Mouse (Mus musculus): ENCODE results near the gene Acyp1. TPM values are rescaled to one million over a fixed set of nuclear protein-coding genes. Genes with fewer than 3 reads are reported as not detected.
A peak's percentile ranks its signal among the peaks of the same experiment; 100 is the strongest.

Gene Acyp1
- polyA plus RNA-seq, 1 experiment from 2014 or later = 66.3 TPM

DNA sequence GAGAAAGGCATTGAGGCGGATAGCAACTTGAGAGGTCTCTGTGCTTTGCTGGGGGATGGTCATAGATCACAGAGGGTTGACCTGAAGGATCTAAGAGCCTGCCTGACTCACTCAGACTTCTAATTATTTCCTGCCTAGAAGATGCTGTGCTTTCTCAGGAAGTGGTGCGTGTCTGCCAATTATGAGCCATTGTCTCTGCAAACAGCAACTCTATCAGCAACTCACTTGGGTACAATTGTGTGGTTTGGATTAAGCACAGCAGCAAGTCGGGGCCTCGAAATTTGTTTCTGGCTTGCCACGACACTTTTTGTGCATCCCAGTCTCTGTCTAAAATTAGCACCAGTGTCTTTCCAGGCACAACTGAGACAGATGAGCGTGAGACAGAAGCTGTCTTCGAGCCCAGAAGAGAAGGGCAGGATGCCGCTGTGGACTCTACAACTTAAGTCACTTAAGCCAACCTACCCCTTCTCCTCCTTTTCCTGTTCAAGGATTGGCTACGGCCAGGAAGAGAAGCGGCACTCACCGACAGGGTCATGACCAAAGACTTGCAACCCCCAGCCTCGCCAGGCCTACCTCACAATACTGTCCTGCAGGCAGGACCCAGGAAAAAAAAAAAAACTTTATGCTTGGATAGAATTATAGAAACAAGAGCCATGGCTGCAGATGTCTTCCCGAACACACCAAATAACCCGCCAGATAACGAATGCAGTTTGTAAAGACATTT lies 60.2 kb downstream of the Acyp1 start:
- Histone ChIP-seq H3K9me3 (replicated peaks) (no peaks in the 10 kb centered on the region), H3K4me1 (replicated peaks) (no peaks in the 10 kb centered on the region), H3K4me2 (no peak overlapping the region), H3K27me3 (no peaks in the 10 kb centered on the region), H3K4me3 (replicated peaks) (no peak overlapping the region), H3K36me3 (peaks cover 40% of the 10 kb centered on the region), H3K27ac (peak overlapping the region; percentile 15; the same call in 1 of the 2 replicates), H3K9ac (no peak overlapping the region)
- WGBS (ENCODE audit: insufficient replicate concordance) = 54% methylated on average over 15 of the region's 15 CpGs
- no peak for DNase-seq
- ATAC-seq (ENCODE audit: low read depth) = no peak

DNA sequence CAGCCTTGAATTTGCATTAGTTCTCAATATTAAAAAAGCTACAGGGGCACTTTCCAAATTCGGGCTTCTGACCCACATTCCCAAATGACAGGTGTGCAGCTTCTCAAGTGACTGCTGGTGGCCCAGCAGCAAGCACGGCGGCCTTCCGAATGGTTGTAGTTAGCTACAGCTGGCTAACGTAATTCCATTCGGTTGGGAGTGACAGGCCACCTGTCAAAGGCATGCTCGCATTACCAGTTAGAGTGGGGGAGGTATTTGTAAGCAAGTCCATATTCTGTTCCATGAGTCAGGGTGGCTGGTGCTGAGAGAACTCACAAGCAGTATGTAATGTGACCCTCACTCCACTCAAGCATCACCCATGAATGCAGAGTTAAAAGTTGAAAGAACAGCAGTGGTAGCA lies 61.0 kb downstream of the Acyp1 start:
- Histone ChIP-seq H3K4me2 (no peak overlapping the region), H3K4me3 (replicated peaks) (no peak overlapping the region), H3K27me3 (no peaks in the 10 kb centered on the region), H3K36me3 (peaks cover 49% of the 10 kb centered on the region), H3K4me1 (replicated peaks) (no peaks in the 10 kb centered on the region), H3K9ac (no peak overlapping the region), H3K27ac (no peak overlapping the region), H3K9me3 (replicated peaks) (no peaks in the 10 kb centered on the region)
- no peak for ATAC-seq (ENCODE audit: low read depth)
- no peak for DNase-seq
- 81% methylated on average over 7 of the region's 7 CpGs for WGBS (ENCODE audit: insufficient replicate concordance)

Small RNAs within 50 kb of the gene (microRNA-seq; reads per million reads assigned to microRNA genes)
- not detected for gene Mir6938

Other genes starting within 250 kb of the Acyp1 start
- gene Prox2, start 177.7 kb downstream of the Acyp1 start, polyA plus RNA-seq (2015; fragmentation: Nextera tagmentation; extraction: Ambion mirVana) = 3.0 and 3.1 TPM in 2 replicates
- 80.7 and 93.4 TPM in 2 replicates for gene Dlst, start 177.6 kb downstream of the Acyp1 start, polyA plus RNA-seq (2015; fragmentation: Nextera tagmentation; extraction: Ambion mirVana)
- 0.73 and 0.74 TPM in 2 replicates for gene Rps6kl1, start 137.2 kb downstream of the Acyp1 start, polyA plus RNA-seq (2015; fragmentation: Nextera tagmentation; extraction: Ambion mirVana)
- 0.50 and 0.60 TPM in 2 replicates for gene Pgf, start 110.6 kb downstream of the Acyp1 start, polyA plus RNA-seq (2015; fragmentation: Nextera tagmentation; extraction: Ambion mirVana)
- gene Eif2b2, start 69.0 kb downstream of the Acyp1 start, polyA plus RNA-seq (2015; fragmentation: Nextera tagmentation; extraction: Ambion mirVana) = 49.4 and 49.9 TPM in 2 replicates
- 2.8 and 3.0 TPM in 2 replicates for gene Mlh3, start 17.8 kb downstream of the Acyp1 start, polyA plus RNA-seq (2015; fragmentation: Nextera tagmentation; extraction: Ambion mirVana)
- gene Zc2hc1c, start 153 bp upstream of the Acyp1 start, polyA plus RNA-seq (2015; fragmentation: Nextera tagmentation; extraction: Ambion mirVana) = 0.12 and 0.14 TPM in 2 replicates
- 5.0 and 6.1 TPM in 2 replicates for gene Nek9, start 50.9 kb upstream of the Acyp1 start, polyA plus RNA-seq (2015; fragmentation: Nextera tagmentation; extraction: Ambion mirVana)
- 175 and 191 TPM in 2 replicates for gene Tmed10, start 86.4 kb upstream of the Acyp1 start, polyA plus RNA-seq (2015; fragmentation: Nextera tagmentation; extraction: Ambion mirVana)
- gene Fos, start 185.5 kb upstream of the Acyp1 start, polyA plus RNA-seq (2015; fragmentation: Nextera tagmentation; extraction: Ambion mirVana) = 1.5 and 1.7 TPM in 2 replicates

All from liver, embryonic 13.5 days (tissue).